Mouse (Mus musculus): ENCODE measurements around the gene Spen. TPM values are rescaled to one million over a fixed set of nuclear protein-coding genes. Genes with fewer than 3 reads are reported as not detected.
"Not testable (repeated sequence)": the region's sequence is repeated elsewhere in the genome, so short reads cannot be mapped to it uniquely, and the experiment has no call there.

Gene Spen
- polyA plus RNA-seq, 1 experiment, result 3.5 TPM

- peak; percentile 66 for DNase-seq (ENCODE audit: low spot score)
Measured at GRCm38 (mm10) chr4:141559898-141560263, 21.5 kb upstream of the Spen start.

GRCm38 (mm10) chr4:141559131-141559897 lies 20.9 kb upstream of the Spen start:
- peak; percentile 63 for DNase-seq (ENCODE audit: low spot score)

- DNase-seq (ENCODE audit: low spot score), result no peak
Measured at GRCm38 (mm10) chr4:141558658-141559057, 20.3 kb upstream of the Spen start.

GRCm38 (mm10) chr4:141556163-141556562 lies 17.8 kb upstream of the Spen start:
- not testable (repeated sequence) for DNase-seq (ENCODE audit: low spot score)

GRCm38 (mm10) chr4:141554255-141554865 lies 16.0 kb upstream of the Spen start:
- not testable (repeated sequence) for DNase-seq (ENCODE audit: low spot score)

GRCm38 (mm10) chr4:141552484-141552883 lies 14.1 kb upstream of the Spen start:
- DNase-seq (ENCODE audit: low spot score), result no peak

- DNase-seq (ENCODE audit: low spot score), result no peak
Measured at GRCm38 (mm10) chr4:141547299-141547698, 8.9 kb upstream of the Spen start.

- peak; percentile 73 for DNase-seq (ENCODE audit: low spot score)
Measured at GRCm38 (mm10) chr4:141546334-141547200, 8.2 kb upstream of the Spen start.

- peak; percentile 97 for DNase-seq (ENCODE audit: low spot score)
Measured at GRCm38 (mm10) chr4:141545743-141546333, 7.4 kb upstream of the Spen start.

- peak; percentile 64 for DNase-seq (ENCODE audit: low spot score)
Measured at GRCm38 (mm10) chr4:141545071-141545742, 6.8 kb upstream of the Spen start.

GRCm38 (mm10) chr4:141544536-141544935 lies 6.1 kb upstream of the Spen start:
- no peak for DNase-seq (ENCODE audit: low spot score)

- no peak for DNase-seq (ENCODE audit: low spot score)
Measured at GRCm38 (mm10) chr4:141543593-141543992, 5.2 kb upstream of the Spen start.

GRCm38 (mm10) chr4:141541851-141542250 lies 3.5 kb upstream of the Spen start:
- DNase-seq (ENCODE audit: low spot score), result no peak

GRCm38 (mm10) chr4:141540844-141541243 lies 2.4 kb upstream of the Spen start:
- no peak for DNase-seq (ENCODE audit: low spot score)

- DNase-seq (ENCODE audit: low spot score), result no peak
Measured at GRCm38 (mm10) chr4:141539213-141539767, 893 bp upstream of the Spen start.

GRCm38 (mm10) chr4:141537706-141538407 lies 540 bp downstream of the Spen start:
- DNase-seq (ENCODE audit: low spot score), result no peak

- no peak for DNase-seq (ENCODE audit: low spot score)
Measured at GRCm38 (mm10) chr4:141537226-141537610, 1.2 kb downstream of the Spen start.

- DNase-seq (ENCODE audit: low spot score), result peak; percentile 52
Measured at GRCm38 (mm10) chr4:141536291-141537225, 1.8 kb downstream of the Spen start.

- DNase-seq (ENCODE audit: low spot score), result no peak
Measured at GRCm38 (mm10) chr4:141534947-141535680, 3.3 kb downstream of the Spen start.
